Mouse (Mus musculus): Measurements from ENCODE around the gene Gm49673. TPM values are rescaled to one million over a fixed set of nuclear protein-coding genes. Genes with fewer than 3 reads are reported as not detected.
"Not testable (repeated sequence)": the region's sequence is repeated elsewhere in the genome, so short reads cannot be mapped to it uniquely, and the experiment has no call there.

The Gm49673 gene
- 1.6 and 6.0 TPM in 2 replicates for total RNA-seq (2014; rRNA removed)
- 0.35 and 0.79 TPM in 2 replicates for polyA plus RNA-seq (2015; fragmentation: Nextera tagmentation; extraction: Ambion mirVana)

DNA sequence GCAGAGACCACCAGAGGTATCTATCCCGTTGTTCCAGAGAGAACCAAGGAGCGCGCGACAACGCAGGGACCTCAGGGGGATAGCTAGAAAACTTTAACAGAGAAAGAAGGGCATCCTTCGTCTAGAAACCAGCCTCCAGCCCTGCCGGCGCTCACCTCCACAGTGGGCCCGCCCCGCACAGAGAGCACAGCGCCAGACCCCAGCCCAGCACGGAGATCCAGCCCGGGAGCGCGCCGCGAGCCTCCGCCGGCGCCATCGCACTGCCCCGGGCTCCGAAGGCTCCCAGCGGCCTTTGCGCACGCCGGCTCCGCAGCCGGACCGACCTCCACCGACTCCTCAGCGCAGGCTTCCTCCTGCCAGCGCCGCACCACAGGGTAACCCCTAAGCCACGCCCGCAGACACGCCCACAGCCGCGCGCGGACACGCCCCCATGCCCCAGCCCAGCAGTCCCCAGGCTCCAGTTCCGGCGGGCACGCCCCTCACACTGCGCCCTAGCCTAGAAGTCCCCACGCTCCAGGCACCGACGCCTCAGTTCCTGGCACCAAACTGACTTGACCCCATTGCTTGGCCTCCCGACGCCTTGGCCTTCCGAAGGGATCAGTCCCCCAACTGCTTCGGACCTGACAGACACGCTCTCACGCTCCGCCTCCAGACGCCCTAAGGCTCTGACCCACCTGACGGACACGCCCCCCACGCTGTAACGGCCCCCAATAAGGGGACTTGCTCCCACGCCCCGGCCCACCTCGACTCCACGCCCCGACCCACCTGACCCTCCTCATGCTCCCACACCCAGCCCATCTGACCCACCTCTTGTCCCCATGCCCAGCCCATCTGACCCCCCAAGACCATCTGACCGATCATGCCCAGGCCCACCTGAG lies at the start of gene Gm49673, which contains the start of gene Rnaset2a:
TSS of gene Gm49673 (minus strand) at position 350 of the 878 bp plus-strand sequence.
TSS of gene Rnaset2a (minus strand) at position 659 of the 878 bp plus-strand sequence.
- H3K9me3 ChIP-seq (ENCODE audit: low read length); H3K36me3 ChIP-seq (ENCODE audit: insufficient read depth, low read length); H3K27me3 ChIP-seq (ENCODE audit: insufficient read depth, low read length); H3K27ac ChIP-seq; H3K4me1 ChIP-seq (ENCODE audit: insufficient read depth, low read length); H3K9ac ChIP-seq (replicated peaks; ENCODE audit: low read length): not testable (repeated sequence)
- WGBS: 2% methylated on average over 33 of the region's 67 CpGs
- peak; percentile 7 for DNase-seq (ENCODE audit: low spot score)
- Histone ChIP-seq H3K4me3 (ENCODE audit: low read length) (peak within 1 kb of the TSS; percentile 44), H3K4me2 (ENCODE audit: low read depth, low read length) (peak within 1 kb of the TSS; percentile 56)
- ATAC-seq: peak; percentile 97

- peaks cover 14% of the 10 kb centered on the region for H3K36me3 ChIP-seq (ENCODE audit: insufficient read depth, low read length)
- WGBS: 95% methylated on average over 8 of the region's 8 CpGs
- TF ChIP-seq CTCF (IDR thresholded peaks at IDR 0.05; ENCODE audit: low read depth): no peak
- H3K4me3 ChIP-seq (ENCODE audit: low read length): no peak overlapping the region
- no peak for DNase-seq (ENCODE audit: low spot score)
- H3K4me1 ChIP-seq (ENCODE audit: insufficient read depth, low read length): no peaks in the 10 kb centered on the region
- H3K27ac ChIP-seq: no peak overlapping the region
- no peak overlapping the region for H3K9ac ChIP-seq (replicated peaks; ENCODE audit: low read length)
- H3K27me3 ChIP-seq (ENCODE audit: insufficient read depth, low read length): no peaks in the 10 kb centered on the region
- ATAC-seq: no peak
- H3K4me2 ChIP-seq (ENCODE audit: low read depth, low read length): no peak overlapping the region
- no peaks in the 10 kb centered on the region for H3K9me3 ChIP-seq (ENCODE audit: low read length)
These were observed 48.2 kb upstream of the Gm49673 start for GRCm38 (mm10) chr17:8195685-8196376.

- Histone ChIP-seq H3K9me3 (ENCODE audit: low read length) (no peaks in the 10 kb centered on the region), H3K27ac (no peak overlapping the region), H3K4me1 (ENCODE audit: insufficient read depth, low read length) (no peaks in the 10 kb centered on the region), H3K4me3 (ENCODE audit: low read length) (no peak overlapping the region), H3K36me3 (ENCODE audit: insufficient read depth, low read length) (peaks cover 25% of the 10 kb centered on the region), H3K9ac (replicated peaks; ENCODE audit: low read length) (no peak overlapping the region), H3K4me2 (ENCODE audit: low read depth, low read length) (no peak overlapping the region), H3K27me3 (ENCODE audit: insufficient read depth, low read length) (no peaks in the 10 kb centered on the region)
- no peak for TF ChIP-seq CTCF (IDR thresholded peaks at IDR 0.05; ENCODE audit: low read depth)
- 86% methylated on average over 8 of the region's 8 CpGs for WGBS
- ATAC-seq: no peak
- DNase-seq (ENCODE audit: low spot score): no peak
These were observed 46.1 kb upstream of the Gm49673 start for GRCm38 (mm10) chr17:8193678-8194077.

GRCm38 (mm10) chr17:8184217-8184616 lies 36.6 kb upstream of the Gm49673 start:
- no peak for TF ChIP-seq CTCF (IDR thresholded peaks at IDR 0.05; ENCODE audit: low read depth)
- no peak overlapping the region for H3K4me2 ChIP-seq (ENCODE audit: low read depth, low read length)
- WGBS: 91% methylated on average over 7 of the region's 7 CpGs

DNA sequence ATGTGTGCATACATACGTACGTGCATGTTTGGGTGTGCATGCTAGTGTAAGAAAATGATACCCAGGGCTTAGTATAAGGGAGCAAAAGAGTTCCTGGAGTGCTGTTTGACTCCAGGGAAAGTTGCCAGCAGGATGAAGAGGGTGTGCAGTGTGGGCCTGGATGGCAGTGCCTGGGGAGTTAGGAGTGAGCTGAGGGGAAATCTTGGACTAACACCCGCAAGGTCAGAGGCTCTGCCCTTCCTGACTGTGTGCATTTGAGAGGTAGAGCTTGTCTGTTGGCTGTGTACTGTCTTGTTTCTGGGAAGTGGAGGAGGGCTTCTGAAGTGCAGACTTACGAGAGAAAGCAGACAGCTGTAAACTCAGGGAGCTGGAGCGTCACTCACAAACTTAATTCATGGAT lies 36.2 kb upstream of the Gm49673 start:
- Histone ChIP-seq H3K4me1 (ENCODE audit: insufficient read depth, low read length) (no peaks in the 10 kb centered on the region), H3K4me3 (ENCODE audit: low read length) (no peak overlapping the region), H3K36me3 (ENCODE audit: insufficient read depth, low read length) (peaks cover 53% of the 10 kb centered on the region), H3K27me3 (ENCODE audit: insufficient read depth, low read length) (no peaks in the 10 kb centered on the region), H3K9ac (replicated peaks; ENCODE audit: low read length) (no peak overlapping the region), H3K4me2 (ENCODE audit: low read depth, low read length) (no peak overlapping the region), H3K9me3 (ENCODE audit: low read length) (no peaks in the 10 kb centered on the region), H3K27ac (no peak overlapping the region)
- WGBS: 76% methylated on average over 5 of the region's 5 CpGs
- DNase-seq (ENCODE audit: low spot score): no peak
- TF ChIP-seq CTCF (IDR thresholded peaks at IDR 0.05; ENCODE audit: low read depth): no peak
- no peak for ATAC-seq

More at GRCm38 (mm10) chr17:8184217-8184616, 36.6 kb upstream of the Gm49673 start:
- Histone ChIP-seq H3K36me3 (ENCODE audit: insufficient read depth, low read length) (peaks cover 54% of the 10 kb centered on the region), H3K27me3 (ENCODE audit: insufficient read depth, low read length) (no peaks in the 10 kb centered on the region), H3K4me1 (ENCODE audit: insufficient read depth, low read length) (no peaks in the 10 kb centered on the region), H3K27ac (no peak overlapping the region), H3K9ac (replicated peaks; ENCODE audit: low read length) (no peak overlapping the region), H3K9me3 (ENCODE audit: low read length) (no peaks in the 10 kb centered on the region), H3K4me3 (ENCODE audit: low read length) (no peak overlapping the region)
- ATAC-seq (no peak), DNase-seq (ENCODE audit: low spot score) (no peak)

GRCm38 (mm10) chr17:8177090-8177489 lies 29.5 kb upstream of the Gm49673 start:
- Histone ChIP-seq H3K27me3 (ENCODE audit: insufficient read depth, low read length) (no peaks in the 10 kb centered on the region), H3K4me2 (ENCODE audit: low read depth, low read length) (no peak overlapping the region), H3K9me3 (ENCODE audit: low read length) (no peaks in the 10 kb centered on the region), H3K27ac (peak overlapping the region; percentile 26; the same call in 1 of the 2 replicates), H3K36me3 (ENCODE audit: insufficient read depth, low read length) (peaks cover 56% of the 10 kb centered on the region), H3K9ac (replicated peaks; ENCODE audit: low read length) (no peak overlapping the region), H3K4me3 (ENCODE audit: low read length) (no peak overlapping the region), H3K4me1 (ENCODE audit: insufficient read depth, low read length) (no peaks in the 10 kb centered on the region)
- ATAC-seq: peak; percentile 90
- DNase-seq (ENCODE audit: low spot score): peak; percentile 56
- WGBS: 38% methylated on average over 5 of the region's 5 CpGs
- no peak for TF ChIP-seq CTCF (IDR thresholded peaks at IDR 0.05; ENCODE audit: low read depth)
